Mouse (Mus musculus) CH12.LX (cell line): ENCODE results near the gene Arhgef19. TPM values are rescaled to one million over a fixed set of nuclear protein-coding genes. Genes with fewer than 3 reads are reported as not detected.

Source experiments
- DNase-seq: peaks from one replicate; pipeline ENCODE4 v3.0.0-alpha.2; 2013; ENCODE audit errors: extremely low read depth
- H3K27ac ChIP-seq: 2 replicates; pipeline ENCODE4 v1.5.1; 2012; ENCODE audit warnings: low read depth, mild to moderate bottlenecking, control low read depth, moderate library complexity; ENCODE audit not compliant: insufficient read depth
- H3K27me3 ChIP-seq: replicated peaks from 2 replicates; pipeline ENCODE3; 2012; ENCODE audit warnings: inconsistent platforms
- H3K36me3 ChIP-seq, 2 experiments: replicated peaks in 1 of 2; 2 replicates each; pipeline versions ENCODE3 to v1.6.1; 2012; ENCODE audit warnings: inconsistent platforms in 1 of 2, low read length in 1 of 2, mild to moderate bottlenecking in 1 of 2, mixed read lengths in 1 of 2, moderate library complexity in 1 of 2; ENCODE audit not compliant: control insufficient read depth in 1 of 2, insufficient read depth in 1 of 2
- H3K4me1 ChIP-seq, 2 experiments: 2 replicates each; pipeline ENCODE4 v1.6.1; 2012; ENCODE audit warnings: inconsistent platforms in 1 of 2, moderate library complexity in 1 of 2; ENCODE audit not compliant: insufficient read depth in 2 of 2, control insufficient read depth in 1 of 2
- H3K4me2 ChIP-seq: 2 replicates; pipeline ENCODE4 v1.6.1; 2012; ENCODE audit warnings: low read depth, mild to moderate bottlenecking, control low read depth; ENCODE audit not compliant: poor library complexity, insufficient read depth, severe bottlenecking
- H3K4me3 ChIP-seq, 3 experiments: fragments of 150-350 bp in 1 of 3; sonication (generic) in 1 of 3; replicated peaks in 1 of 3; 2 replicates each; pipeline versions ENCODE3 to v1.5.1; 2011 to 2012; ENCODE audit warnings: low read depth in 2 of 3, low read length in 2 of 3, mild to moderate bottlenecking in 2 of 3, moderate library complexity in 2 of 3, control low read depth in 1 of 3, improper control_type of control experiment in 1 of 3, inconsistent platforms in 1 of 3, mixed read lengths in 1 of 3; ENCODE audit not compliant: poor library complexity in 1 of 3
- H3K79me2 ChIP-seq: replicated peaks from 2 replicates; pipeline ENCODE4 v1.6.1; 2012; ENCODE audit warnings: mild to moderate bottlenecking, moderate library complexity; ENCODE audit not compliant: control insufficient read depth, poor library complexity, insufficient read depth, severe bottlenecking; ENCODE audit errors: extremely low read depth
- H3K9ac ChIP-seq: 2 replicates; pipeline ENCODE4 v1.6.1; 2012; ENCODE audit warnings: low read depth, mild to moderate bottlenecking, control low read depth, moderate library complexity; ENCODE audit not compliant: insufficient read depth
- H3K9me3 ChIP-seq: replicated peaks from 2 replicates; pipeline ENCODE3; 2012; ENCODE audit warnings: low read length, inconsistent platforms, mixed read lengths
- BHLHE40 ChIP-seq: IDR thresholded peaks from 2 replicates; pipeline ENCODE4 v1.6.1; 2011; ENCODE audit warnings: mild to moderate bottlenecking, low read depth, low read length, improper control_type of control experiment
- CHD2 ChIP-seq: IDR thresholded peaks from 2 replicates; pipeline ENCODE4 v1.6.1; 2011; ENCODE audit warnings: low read length, improper control_type of control experiment
- CTCF ChIP-seq, 2 experiments: IDR thresholded peaks in 1 of 2; conservative IDR thresholded peaks in 1 of 2; 2 replicates each; pipeline ENCODE4 v1.5.1; 2011 to 2012; ENCODE audit warnings: low read depth in 2 of 2, low read length in 2 of 2, improper control_type of control experiment in 1 of 2, inconsistent platforms in 1 of 2, mild to moderate bottlenecking in 1 of 2, moderate library complexity in 1 of 2
- E2F4 ChIP-seq: IDR thresholded peaks from 2 replicates; pipeline ENCODE4 v1.6.1; 2011; ENCODE audit warnings: low read depth, low read length, improper control_type of control experiment; ENCODE audit not compliant: insufficient replicate concordance
- JUN ChIP-seq: IDR thresholded peaks from 2 replicates; pipeline ENCODE4 v1.6.1; 2011; ENCODE audit warnings: low read depth, mild to moderate bottlenecking, low read length, improper control_type of control experiment, moderate library complexity; ENCODE audit not compliant: insufficient read depth
- MAFK ChIP-seq: IDR thresholded peaks from 2 replicates; pipeline ENCODE4 v1.6.1; 2011; ENCODE audit warnings: low read length, improper control_type of control experiment; ENCODE audit not compliant: insufficient replicate concordance
- MAX ChIP-seq: IDR thresholded peaks from 2 replicates; pipeline ENCODE4 v1.6.1; 2011; ENCODE audit warnings: low read length, improper control_type of control experiment
- PAX5 ChIP-seq: IDR thresholded peaks from 2 replicates; pipeline ENCODE4 v1.6.1; 2012; ENCODE audit warnings: low read length, inconsistent platforms, mixed read lengths
- RAD21 ChIP-seq: IDR thresholded peaks from 2 replicates; pipeline ENCODE4 v1.6.1; 2011; ENCODE audit warnings: low read depth, mild to moderate bottlenecking, low read length, improper control_type of control experiment, moderate library complexity
- TBP ChIP-seq: conservative IDR thresholded peaks from 2 replicates; pipeline ENCODE4 v1.6.1; 2011; ENCODE audit warnings: low read depth, low read length, improper control_type of control experiment
- USF1 ChIP-seq: IDR thresholded peaks from 2 replicates; pipeline ENCODE4 v1.6.1; 2014; ENCODE audit warnings: low read depth, mild to moderate bottlenecking, inconsistent platforms, low read length, improper control_type of control experiment
- USF2 ChIP-seq: conservative IDR thresholded peaks from 2 replicates; pipeline ENCODE4 v1.6.1; 2011; ENCODE audit warnings: low read depth, low read length, improper control_type of control experiment
- ZKSCAN1 ChIP-seq: IDR thresholded peaks from 2 replicates; pipeline ENCODE4 v1.6.1; 2012; ENCODE audit warnings: low read depth, inconsistent platforms, low read length, improper control_type of control experiment, borderline replicate concordance
- dilution Hi-C: fragments of 300-500 bp; cut with MboI; formaldehyde crosslinking; loops from 2 replicates; pipeline ENCODE4 v1.14.3; 2020; ENCODE audit warnings: low sequenced_read_pairs; ENCODE audit not compliant: extremely low pct_unique_long_range_greater_than_20kb, extremely low pct_ligation_motif_present
- in situ Hi-C: fragments of 300-500 bp; cut with MboI; formaldehyde crosslinking; loops from 3 replicates; pipeline ENCODE4 v1.14.3; 2019; ENCODE audit warnings: low sequenced_read_pairs, low pct_ligation_motif_present, low pct_unique_long_range_greater_than_20kb, mixed read lengths
- polyA plus RNA-seq: library from polyadenylated mRNA; unstranded; fragments of >175 nt; gene quantifications from 2 replicates; pipeline ENCODE4 v1.2.1, GENCODE M21; 2012; ENCODE audit warnings: low read depth; ENCODE audit not compliant: insufficient read length
- total RNA-seq, 2 experiments: library from RNA; depleted of rRNA; stranded (reverse); fragments of 300-350 nt in 1 of 2; fragments of >200 nt in 1 of 2; gene quantifications; 2 replicates each; pipeline ENCODE4 v1.2.3; 2012 to 2014

Gene Arhgef19
- total and polyA plus RNA-seq, 3 experiments, result 0.19 to 0.21 TPM; not detected in 1

GRCm38 (mm10) chr4:141291571-141292375 is 52.5 kb downstream of the Arhgef19 start:
- peaks cover 94% of the 10 kb centered on the region for H3K27me3 ChIP-seq
- no peak for DNase-seq
- H3K79me2 ChIP-seq, result no peaks in the 10 kb centered on the region
- H3K27ac ChIP-seq, result no peak overlapping the region
- no peak overlapping the region for H3K4me2 ChIP-seq
- peaks cover 18 to 37% of the 10 kb centered on the region in 2 experiments for H3K4me1 ChIP-seq
- peaks cover 8% of the 10 kb centered on the region for H3K9me3 ChIP-seq
- no peak overlapping the region for H3K4me3 ChIP-seq
- dilution Hi-C loops (no loop called here), in situ Hi-C loops (no loop called here)
- no peak for TF ChIP-seq MAFK
- no peak for TF ChIP-seq PAX5
- no peaks in the 10 kb centered on the region for H3K36me3 ChIP-seq
- no peak overlapping the region for H3K9ac ChIP-seq

DNA sequence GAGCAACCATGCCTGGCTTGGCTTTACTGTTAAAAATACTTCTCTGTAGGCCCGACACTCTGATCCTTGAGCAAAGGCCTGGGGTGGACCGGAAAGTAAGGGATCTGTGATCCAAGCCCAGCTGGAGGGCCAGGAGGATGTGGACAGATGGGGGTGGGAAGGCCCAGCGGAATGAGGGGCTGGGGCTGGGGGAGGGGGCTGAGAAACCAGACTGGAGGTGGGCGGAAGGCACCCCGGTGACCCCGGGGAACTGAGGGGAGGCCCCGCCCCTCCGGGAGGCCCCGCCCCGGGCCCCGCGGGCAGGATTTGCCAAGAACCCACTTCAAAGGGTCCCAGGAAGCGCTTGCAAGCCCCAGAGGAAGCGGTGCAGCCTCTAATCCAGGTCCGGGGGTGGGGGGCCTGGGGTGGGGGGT is 56.5 kb downstream of the Arhgef19 start:
- Histone ChIP-seq H3K4me2 (no peak overlapping the region), H3K9me3 (no peaks in the 10 kb centered on the region), H3K4me1 (peaks cover 17 to 28% of the 10 kb centered on the region in 2 experiments), H3K79me2 (no peaks in the 10 kb centered on the region), H3K36me3 (no peaks in the 10 kb centered on the region), H3K9ac (no peak overlapping the region), H3K4me3 (no peak overlapping the region), H3K27me3 (peaks cover 90% of the 10 kb centered on the region), H3K27ac (no peak overlapping the region)
- dilution Hi-C loops, result no loop called here
- DNase-seq, result no peak
- in situ Hi-C loops, result no loop called here
- TF ChIP-seq TBP, result no peak
- TF ChIP-seq CHD2, result no peak
- TF ChIP-seq ZKSCAN1, result no peak

DNA sequence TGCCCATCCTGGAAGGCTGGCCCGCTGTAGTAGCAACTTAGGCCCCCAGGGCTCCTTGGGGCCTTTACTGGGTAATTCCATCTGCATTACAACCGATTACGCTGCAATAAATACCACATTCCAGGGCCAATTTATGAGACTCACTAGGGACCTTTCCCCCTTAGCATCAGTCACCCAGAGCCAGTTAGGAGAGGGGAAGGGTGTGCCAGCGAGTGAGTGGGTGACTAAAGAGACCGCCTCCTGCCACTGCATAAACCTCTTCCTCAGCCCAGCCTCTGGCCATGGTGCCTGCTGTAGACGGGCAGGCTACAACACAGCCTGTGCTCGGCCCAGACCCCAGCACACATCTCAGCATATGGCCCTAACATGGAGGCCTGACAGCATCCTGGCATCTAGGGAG is 58.6 kb downstream of the Arhgef19 start:
- dilution Hi-C loops, result no loop called here
- H3K9me3 ChIP-seq, result peaks cover 8% of the 10 kb centered on the region
- H3K27me3 ChIP-seq, result peaks cover 92% of the 10 kb centered on the region
- peaks cover 17 to 38% of the 10 kb centered on the region in 2 experiments for H3K4me1 ChIP-seq
- no peaks in the 10 kb centered on the region for H3K79me2 ChIP-seq
- in situ Hi-C loops, result no loop called here
- no peak for TF ChIP-seq CTCF (conservative IDR thresholded peaks at IDR 0.05 in 1 of 2, IDR thresholded peaks at IDR 0.05 in 1 of 2; ENCODE audit: low read depth in 2 of 2, low read length in 2 of 2)
- no peak for TF ChIP-seq E2F4
- TF ChIP-seq RAD21, result no peak
- TF ChIP-seq USF2, result no peak
- TF ChIP-seq MAFK, result no peak
- TF ChIP-seq USF1, result no peak
- TF ChIP-seq BHLHE40, result no peak
- TF ChIP-seq MAX, result no peak
- no peak for TF ChIP-seq JUN
- TF ChIP-seq, all 38 proteins: peak for 0
- Histone ChIP-seq H3K36me3 (no peaks in the 10 kb centered on the region), H3K27ac (no peak overlapping the region), H3K9ac (no peak overlapping the region), H3K4me3 (no peak overlapping the region), H3K4me2 (no peak overlapping the region)
- DNase-seq, result no peak
